Mouse (Mus musculus) neural tube, embryonic 15.5 days (tissue): ENCODE results near the gene Ncapd2. TPM values are rescaled to one million over a fixed set of nuclear protein-coding genes. Genes with fewer than 3 reads are reported as not detected.
"Not testable (repeated sequence)": the region's sequence is repeated elsewhere in the genome, so short reads cannot be mapped to it uniquely, and the experiment has no call there.

ENCODE experiments used
- ATAC-seq: fragments of 200-750 bp; cut with Nextera tagmentation; 2 replicates; pipeline ENCODE4 v1.8.0; 2017; ENCODE audit warnings: mild to moderate bottlenecking, moderate TSS enrichment, moderate library complexity; ENCODE audit not compliant: low FRiP score
- H3K27ac ChIP-seq: fragments of 300-500 bp; sonication (generic); replicated peaks from 2 replicates; pipeline ENCODE4 v1.5.1; 2015; ENCODE audit warnings: mild to moderate bottlenecking, inconsistent platforms
- H3K27me3 ChIP-seq: fragments of 300-500 bp; sonication (generic); replicated peaks from 2 replicates; pipeline ENCODE4 v1.6.1; 2015; ENCODE audit warnings: inconsistent platforms
- H3K36me3 ChIP-seq: fragments of 300-500 bp; sonication (generic); 2 replicates; pipeline ENCODE4 v1.6.1; 2015; ENCODE audit warnings: inconsistent platforms
- H3K4me1 ChIP-seq: fragments of 300-500 bp; sonication (generic); 2 replicates; pipeline ENCODE4 v1.6.1; 2015; ENCODE audit warnings: inconsistent platforms
- H3K4me2 ChIP-seq: fragments of 300-500 bp; sonication (generic); 2 replicates; pipeline ENCODE4 v1.6.1; 2015; ENCODE audit warnings: inconsistent platforms, mild to moderate bottlenecking, moderate library complexity
- H3K4me3 ChIP-seq: fragments of 300-500 bp; sonication (generic); replicated peaks from 2 replicates; pipeline ENCODE4 v1.5.1; 2015; ENCODE audit warnings: mild to moderate bottlenecking, inconsistent platforms
- H3K9ac ChIP-seq: fragments of 300-500 bp; sonication (generic); replicated peaks from 2 replicates; pipeline ENCODE4 v1.6.1; 2015; ENCODE audit warnings: mild to moderate bottlenecking, inconsistent platforms
- H3K9me3 ChIP-seq: fragments of 300-500 bp; sonication (generic); replicated peaks from 2 replicates; pipeline ENCODE4 v1.6.1; 2016; ENCODE audit warnings: inconsistent platforms
- WGBS: fragments of 180-500 bp; shearing (Covaris S2); methylation state at CpG from one replicate; pipeline ENCODE4 v1.1.7; 2015; ENCODE audit warnings: mixed read lengths; 5-methylcytosine and 5-hydroxymethylcytosine counted together
- polyA plus RNA-seq: library from polyadenylated mRNA; unstranded; fragments of >200 nt; fragmentation: Nextera tagmentation; extraction: Ambion mirVana; gene quantifications from 2 replicates; pipeline ENCODE4 v1.2.1, GENCODE M21; 2015

Gene Ncapd2
- polyA plus RNA-seq, 1 experiment from 2014 or later: 38.2 TPM

- Histone ChIP-seq H3K4me3 (peak overlapping the region; percentile 80), H3K9me3 (no peaks in the 10 kb centered on the region), H3K4me1 (peaks cover 50% of the 10 kb centered on the region), H3K4me2 (peak overlapping the region; percentile 91), H3K9ac (peak overlapping the region; percentile 96), H3K27me3 (no peaks in the 10 kb centered on the region), H3K36me3 (peaks cover 50% of the 10 kb centered on the region), H3K27ac (peak overlapping the region; percentile 95)
- WGBS: 6% methylated on average over 20 of the region's 20 CpGs
- ATAC-seq: no peak
Observed at GRCm38 (mm10) chr6:125163801-125164657, 27.5 kb downstream of the Ncapd2 start.

- 76% methylated on average over 12 of the region's 16 CpGs for WGBS
Observed at GRCm38 (mm10) chr6:125162615-125163305, 28.7 kb downstream of the Ncapd2 start.

GRCm38 (mm10) chr6:125161971-125162370 is 29.5 kb downstream of the Ncapd2 start:
- not testable (repeated sequence) for H3K4me3 ChIP-seq, ATAC-seq, H3K27ac ChIP-seq, H3K9ac ChIP-seq, H3K4me2 ChIP-seq, H3K27me3 ChIP-seq, H3K9me3 ChIP-seq
- 1% methylated on average over 4 of the region's 5 CpGs for WGBS
- Histone ChIP-seq H3K4me1 (peaks cover 48% of the 10 kb centered on the region), H3K36me3 (peaks cover 51% of the 10 kb centered on the region)

More at GRCm38 (mm10) chr6:125162615-125163305, 28.7 kb downstream of the Ncapd2 start:
- H3K9ac ChIP-seq, H3K27me3 ChIP-seq, ATAC-seq, H3K27ac ChIP-seq, H3K4me3 ChIP-seq, H3K9me3 ChIP-seq: not testable (repeated sequence)
- Histone ChIP-seq H3K4me2 (peak overlapping the region; percentile 5; the same call in 1 of the 2 replicates), H3K36me3 (peaks cover 46% of the 10 kb centered on the region), H3K4me1 (peaks cover 50% of the 10 kb centered on the region)

- Histone ChIP-seq H3K27ac (peak overlapping the region; percentile 37; the same call in 1 of the 2 replicates), H3K4me3 (no peak overlapping the region), H3K4me1 (peaks cover 39% of the 10 kb centered on the region), H3K9ac (0 out of 2 replicates have a peak overlapping the region, but pooled peaks have one; percentile 10), H3K9me3 (no peaks in the 10 kb centered on the region), H3K4me2 (0 out of 2 replicates have a peak overlapping the region, but pooled peaks have one; percentile 9), H3K27me3 (no peaks in the 10 kb centered on the region), H3K36me3 (peaks cover 51% of the 10 kb centered on the region)
- ATAC-seq: no peak
- WGBS: 14% methylated on average over 22 of the region's 22 CpGs
Observed at GRCm38 (mm10) chr6:125160854-125161760, 30.4 kb downstream of the Ncapd2 start.

- no peak overlapping the region for H3K9ac ChIP-seq
- no peak overlapping the region for H3K4me3 ChIP-seq
- no peaks in the 10 kb centered on the region for H3K9me3 ChIP-seq
- WGBS: 58% methylated on average over 10 of the region's 10 CpGs
- H3K4me2 ChIP-seq: no peak overlapping the region
- peaks cover 57% of the 10 kb centered on the region for H3K36me3 ChIP-seq
- ATAC-seq: no peak
- no peak overlapping the region for H3K27ac ChIP-seq
- H3K4me1 ChIP-seq: peaks cover 35% of the 10 kb centered on the region
- no peaks in the 10 kb centered on the region for H3K27me3 ChIP-seq
Observed at GRCm38 (mm10) chr6:125160558-125160853, 31.0 kb downstream of the Ncapd2 start.

- no peak overlapping the region for H3K9ac ChIP-seq
- peaks cover 35% of the 10 kb centered on the region for H3K4me1 ChIP-seq
- peaks cover 61% of the 10 kb centered on the region for H3K36me3 ChIP-seq
- no peak for ATAC-seq
- H3K4me3 ChIP-seq: no peak overlapping the region
- no peak overlapping the region for H3K4me2 ChIP-seq
- no peaks in the 10 kb centered on the region for H3K9me3 ChIP-seq
- no peak overlapping the region for H3K27ac ChIP-seq
- no peaks in the 10 kb centered on the region for H3K27me3 ChIP-seq
- WGBS: 95% methylated on average over 7 of the region's 7 CpGs
Observed at GRCm38 (mm10) chr6:125159773-125160557, 31.5 kb downstream of the Ncapd2 start.

GRCm38 (mm10) chr6:125158944-125159492 is 32.5 kb downstream of the Ncapd2 start:
- no peak for ATAC-seq
- H3K9me3 ChIP-seq: no peaks in the 10 kb centered on the region
- H3K4me3 ChIP-seq: no peak overlapping the region
- H3K27ac ChIP-seq: no peak overlapping the region
- no peaks in the 10 kb centered on the region for H3K27me3 ChIP-seq
- no peak overlapping the region for H3K4me2 ChIP-seq
- H3K36me3 ChIP-seq: peaks cover 61% of the 10 kb centered on the region
- 87% methylated on average over 15 of the region's 15 CpGs for whole genome bisulfite sequencing
- H3K4me1 ChIP-seq: peaks cover 28% of the 10 kb centered on the region
- no peak overlapping the region for H3K9ac ChIP-seq

GRCm38 (mm10) chr6:125156903-125157614 is 34.4 kb downstream of the Ncapd2 start:
- H3K4me1 ChIP-seq: peaks cover 13% of the 10 kb centered on the region
- 14% methylated on average over 7 of the region's 7 CpGs for WGBS
- H3K4me2 ChIP-seq: no peak overlapping the region
- H3K27ac ChIP-seq: no peak overlapping the region
- no peaks in the 10 kb centered on the region for H3K27me3 ChIP-seq
- ATAC-seq: no peak
- H3K36me3 ChIP-seq: peaks cover 68% of the 10 kb centered on the region
- no peak overlapping the region for H3K9ac ChIP-seq
- no peaks in the 10 kb centered on the region for H3K9me3 ChIP-seq
- H3K4me3 ChIP-seq: no peak overlapping the region

GRCm38 (mm10) chr6:125156491-125156890 is 35.0 kb downstream of the Ncapd2 start:
- Histone ChIP-seq H3K27me3 (no peaks in the 10 kb centered on the region), H3K4me3 (no peak overlapping the region), H3K9me3 (no peaks in the 10 kb centered on the region), H3K36me3 (peaks cover 70% of the 10 kb centered on the region), H3K4me1 (peaks cover 12% of the 10 kb centered on the region), H3K27ac (no peak overlapping the region), H3K4me2 (no peak overlapping the region), H3K9ac (no peak overlapping the region)
- ATAC-seq: no peak
- WGBS: 86% methylated on average over 3 of the region's 3 CpGs

GRCm38 (mm10) chr6:125155262-125155661 is 36.2 kb downstream of the Ncapd2 start:
- Histone ChIP-seq H3K4me1 (0 out of 2 replicates have a peak, but pooled peaks cover 3% of the 10 kb centered on the region), H3K4me3 (no peak overlapping the region), H3K9me3 (no peaks in the 10 kb centered on the region), H3K27ac (no peak overlapping the region), H3K9ac (no peak overlapping the region), H3K4me2 (no peak overlapping the region), H3K36me3 (peaks cover 64% of the 10 kb centered on the region), H3K27me3 (no peaks in the 10 kb centered on the region)
- WGBS: 91% methylated on average over 8 of the region's 8 CpGs
- no peak for ATAC-seq
